Mouse (Mus musculus): ENCODE measurements around the gene S100a1. TPM values are rescaled to one million over a fixed set of nuclear protein-coding genes. Genes with fewer than 3 reads are reported as not detected.
A peak's percentile ranks its signal among the peaks of the same experiment; 100 is the strongest.

S100a1 gene
- polyA plus RNA-seq, 1 experiment from 2014 or later = 13.1 TPM

DNA sequence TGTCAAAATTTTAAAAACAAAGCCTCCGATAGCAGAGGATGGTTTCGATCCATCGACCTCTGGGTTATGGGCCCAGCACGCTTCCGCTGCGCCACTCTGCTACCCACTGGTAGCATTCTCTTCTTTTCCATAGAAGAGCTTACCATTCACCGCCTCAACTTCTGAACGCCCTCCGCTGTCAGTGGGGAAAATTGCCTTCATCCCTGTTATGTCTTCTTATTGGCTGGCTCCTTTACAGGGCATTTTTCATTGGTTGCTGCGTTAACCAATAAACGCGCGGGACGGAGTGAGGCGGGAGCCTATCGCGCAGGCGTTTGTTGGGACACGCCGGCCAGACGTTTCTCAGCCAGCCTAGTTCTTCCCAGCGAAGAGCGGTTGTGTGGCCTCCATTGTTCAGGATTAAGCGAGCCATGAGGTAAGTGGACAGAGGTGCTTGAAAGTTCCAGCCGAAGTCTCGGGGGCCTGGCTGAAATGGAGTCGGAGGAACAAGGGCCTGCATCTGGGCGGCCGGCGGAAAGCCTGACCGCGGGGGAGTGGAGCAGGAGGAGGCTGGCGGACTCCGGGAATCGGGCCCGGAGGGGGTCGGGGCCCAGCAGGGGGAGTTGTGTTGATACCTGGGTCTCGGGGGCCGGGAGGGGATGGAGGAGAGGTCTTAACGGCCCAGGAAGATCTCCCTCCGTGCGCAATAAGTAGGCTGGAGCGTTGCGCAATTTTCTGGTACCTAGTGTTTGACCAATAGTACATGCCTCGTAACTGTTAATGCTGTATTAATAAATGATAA, 38.2 kb downstream of the S100a1 start, which contains the start of gene Ilf2:
TSS of gene Ilf2 (plus strand) at position 296 of the 781 bp plus-strand sequence.
- H3K4me3 ChIP-seq (ENCODE audit: low read depth, low read length) = peak within 1 kb of the TSS; percentile 91
- no peaks in the 10 kb centered on the region for H3K9me3 ChIP-seq (replicated peaks; ENCODE audit: control insufficient read depth, low read length)
- H3K27me3 ChIP-seq (replicated peaks; ENCODE audit: control insufficient read depth, insufficient read depth, low read length) = no peaks in the 10 kb centered on the region
- H3K27ac ChIP-seq (ENCODE audit: low read depth, low read length) = peak within 1 kb of the TSS; percentile 96
- peaks cover 31% of the 10 kb centered on the region for H3K36me3 ChIP-seq (ENCODE audit: control insufficient read depth, insufficient read depth, low read length)
- peaks cover 5% of the 10 kb centered on the region for H3K4me1 ChIP-seq (ENCODE audit: control insufficient read depth, insufficient read depth, low read length)
- WGBS = under 1% methylated on average over 41 of the region's 45 CpGs
- peak within 1 kb of the TSS; percentile 95 for H3K9ac ChIP-seq (ENCODE audit: low read length)
- DNase-seq (ENCODE audit: low spot score) (peak; percentile 99), ATAC-seq (peak; percentile 99)
- H3K4me2 ChIP-seq (ENCODE audit: low read length) = peak within 1 kb of the TSS; percentile 77

DNA sequence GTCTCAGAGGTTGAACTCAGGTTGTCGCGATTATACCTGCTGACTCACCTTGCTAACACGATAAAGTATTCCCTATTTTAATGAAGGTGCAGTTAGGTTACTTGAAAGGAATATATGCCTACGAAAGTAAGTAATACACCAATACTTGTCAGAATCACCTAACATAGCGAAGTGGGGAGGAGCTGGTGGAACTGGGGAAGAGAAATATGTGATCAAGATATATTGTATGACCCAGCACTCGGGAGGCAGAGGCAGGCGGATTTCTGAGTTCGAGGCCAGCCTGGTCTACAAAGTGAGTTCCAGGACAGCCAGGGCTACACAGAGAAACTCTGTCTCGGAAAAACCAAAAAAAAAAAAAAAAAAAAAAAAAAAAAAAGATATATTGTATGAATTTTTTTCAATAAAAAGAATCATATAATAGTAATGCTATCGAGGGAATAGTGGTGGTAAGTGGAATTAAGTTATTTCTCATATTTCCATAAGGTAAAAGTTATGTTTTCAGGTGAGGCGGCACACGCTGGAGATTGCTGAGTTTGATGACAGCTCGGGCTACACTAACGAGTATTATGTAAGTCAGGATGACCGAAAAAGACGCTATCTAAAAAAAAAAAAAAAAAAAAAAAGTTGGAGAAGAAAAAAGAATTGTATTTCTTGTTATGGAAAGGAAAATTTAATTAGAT, 38.9 kb downstream of the S100a1 start:
- Histone ChIP-seq H3K27ac (ENCODE audit: low read depth, low read length) (no peak overlapping the region), H3K9ac (ENCODE audit: low read length) (no peak overlapping the region), H3K4me1 (ENCODE audit: control insufficient read depth, insufficient read depth, low read length) (peaks cover 5% of the 10 kb centered on the region), H3K27me3 (replicated peaks; ENCODE audit: control insufficient read depth, insufficient read depth, low read length) (no peaks in the 10 kb centered on the region), H3K4me2 (ENCODE audit: low read length) (peak overlapping the region; percentile 40; the same call in 1 of the 2 replicates), H3K9me3 (replicated peaks; ENCODE audit: control insufficient read depth, low read length) (no peaks in the 10 kb centered on the region), H3K36me3 (ENCODE audit: control insufficient read depth, insufficient read depth, low read length) (peaks cover 24% of the 10 kb centered on the region), H3K4me3 (ENCODE audit: low read depth, low read length) (peak overlapping the region; percentile 24)
- ATAC-seq (peak; percentile 27), DNase-seq (ENCODE audit: low spot score) (no peak)
- WGBS = 40% methylated on average over 15 of the region's 16 CpGs

- H3K9me3 ChIP-seq (replicated peaks; ENCODE audit: control insufficient read depth, low read length) = no peaks in the 10 kb centered on the region
- H3K4me3 ChIP-seq (ENCODE audit: low read depth, low read length) = no peak overlapping the region
- WGBS = 31% methylated on average over 3 of the region's 3 CpGs
- DNase-seq (ENCODE audit: low spot score) = peak; percentile 29
- H3K4me1 ChIP-seq (ENCODE audit: control insufficient read depth, insufficient read depth, low read length) = peaks cover 3% of the 10 kb centered on the region
- no peak overlapping the region for H3K4me2 ChIP-seq (ENCODE audit: low read length)
- H3K27me3 ChIP-seq (replicated peaks; ENCODE audit: control insufficient read depth, insufficient read depth, low read length) = no peaks in the 10 kb centered on the region
- H3K36me3 ChIP-seq (ENCODE audit: control insufficient read depth, insufficient read depth, low read length) = no peaks in the 10 kb centered on the region
- no peak overlapping the region for H3K9ac ChIP-seq (ENCODE audit: low read length)
- H3K27ac ChIP-seq (ENCODE audit: low read depth, low read length) = no peak overlapping the region
- ATAC-seq = no peak
Measured at GRCm38 (mm10) chr3:90472213-90472612, 42.0 kb downstream of the S100a1 start.

GRCm38 (mm10) chr3:90467618-90468300, 46.4 kb downstream of the S100a1 start:
- DNase-seq (ENCODE audit: low spot score) (no peak), ATAC-seq (no peak)
- Histone ChIP-seq H3K27me3 (replicated peaks; ENCODE audit: control insufficient read depth, insufficient read depth, low read length) (peaks cover 32% of the 10 kb centered on the region), H3K4me3 (ENCODE audit: low read depth, low read length) (no peak overlapping the region), H3K4me2 (ENCODE audit: low read length) (no peak overlapping the region), H3K9me3 (replicated peaks; ENCODE audit: control insufficient read depth, low read length) (no peaks in the 10 kb centered on the region), H3K36me3 (ENCODE audit: control insufficient read depth, insufficient read depth, low read length) (no peaks in the 10 kb centered on the region), H3K4me1 (ENCODE audit: control insufficient read depth, insufficient read depth, low read length) (peaks cover 6% of the 10 kb centered on the region; the same call in 1 of the 2 replicates), H3K9ac (ENCODE audit: low read length) (no peak overlapping the region), H3K27ac (ENCODE audit: low read depth, low read length) (no peak overlapping the region)
- 97% methylated on average over 10 of the region's 10 CpGs for WGBS

- H3K36me3 ChIP-seq (ENCODE audit: control insufficient read depth, insufficient read depth, low read length) = no peaks in the 10 kb centered on the region
- WGBS = under 1% methylated on average over 15 of the region's 15 CpGs
- peaks cover 37% of the 10 kb centered on the region for H3K27me3 ChIP-seq (replicated peaks; ENCODE audit: control insufficient read depth, insufficient read depth, low read length)
- DNase-seq (ENCODE audit: low spot score) (peak; percentile 81), ATAC-seq (peak; percentile 53; the same call in 1 of the 2 replicates)
- H3K4me1 ChIP-seq (ENCODE audit: control insufficient read depth, insufficient read depth, low read length) = peaks cover 6% of the 10 kb centered on the region; the same call in 1 of the 2 replicates
- no peaks in the 10 kb centered on the region for H3K9me3 ChIP-seq (replicated peaks; ENCODE audit: control insufficient read depth, low read length)
- H3K4me3 ChIP-seq (ENCODE audit: low read depth, low read length) = peak overlapping the region; percentile 52
- no peak overlapping the region for H3K27ac ChIP-seq (ENCODE audit: low read depth, low read length)
- peak overlapping the region; percentile 55; the same call in 1 of the 2 replicates for H3K9ac ChIP-seq (ENCODE audit: low read length)
- peak overlapping the region; percentile 57 for H3K4me2 ChIP-seq (ENCODE audit: low read length)
Measured at GRCm38 (mm10) chr3:90466311-90466766, 47.9 kb downstream of the S100a1 start.

GRCm38 (mm10) chr3:90465686-90466310, 48.4 kb downstream of the S100a1 start, which contains the start of gene Npr1:
Npr1 (minus strand) TSS chr3:90465866.
- peaks cover 37% of the 10 kb centered on the region for H3K27me3 ChIP-seq (replicated peaks; ENCODE audit: control insufficient read depth, insufficient read depth, low read length)
- DNase-seq (ENCODE audit: low spot score) (peak; percentile 21), ATAC-seq (peak; percentile 66)
- peaks cover 6% of the 10 kb centered on the region; the same call in 1 of the 2 replicates for H3K4me1 ChIP-seq (ENCODE audit: control insufficient read depth, insufficient read depth, low read length)
- no peaks in the 10 kb centered on the region for H3K9me3 ChIP-seq (replicated peaks; ENCODE audit: control insufficient read depth, low read length)
- no peaks in the 10 kb centered on the region for H3K36me3 ChIP-seq (ENCODE audit: control insufficient read depth, insufficient read depth, low read length)
- H3K4me2 ChIP-seq (ENCODE audit: low read length) = peak within 1 kb of the TSS; percentile 57
- 0% methylated on average over 25 of the region's 49 CpGs for WGBS
- peak within 1 kb of the TSS; percentile 52 for H3K4me3 ChIP-seq (ENCODE audit: low read depth, low read length)
- H3K27ac ChIP-seq (ENCODE audit: low read depth, low read length) = no peak within 1 kb of the TSS
- peak within 1 kb of the TSS; percentile 55 for H3K9ac ChIP-seq (ENCODE audit: low read length)

DNA sequence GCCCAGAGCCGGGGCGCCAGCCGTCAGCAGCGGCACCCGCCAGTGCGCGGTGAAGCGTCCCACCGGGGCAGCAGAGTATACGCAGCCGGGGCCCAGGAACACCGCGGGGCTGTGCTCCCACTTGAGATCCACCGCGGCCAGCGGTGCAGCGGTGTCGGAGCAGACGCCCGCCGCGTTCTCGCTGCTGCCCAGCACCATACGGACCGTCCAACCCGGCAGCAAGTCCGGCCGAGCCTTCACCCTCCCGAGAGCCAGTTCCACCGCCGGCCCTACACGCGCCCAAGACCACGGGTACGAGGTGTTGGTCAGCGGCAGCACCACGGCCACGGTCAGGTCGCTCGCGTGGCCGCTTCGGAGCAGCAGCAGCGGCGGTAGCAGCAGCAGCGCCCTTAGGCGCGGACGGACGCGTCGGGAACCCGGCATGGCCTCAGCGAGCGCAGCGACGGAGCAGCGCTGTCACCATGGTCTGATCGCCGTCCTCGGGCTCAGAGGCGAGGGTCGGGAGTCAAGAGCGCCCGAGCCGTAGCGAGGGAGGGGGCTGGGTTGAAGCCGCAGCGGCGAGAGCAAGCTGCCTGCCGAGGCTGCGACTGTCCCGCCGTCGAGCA, 49.0 kb downstream of the S100a1 start:
- H3K27ac ChIP-seq (ENCODE audit: low read depth, low read length) = no peak overlapping the region
- peak overlapping the region; percentile 57 for H3K4me2 ChIP-seq (ENCODE audit: low read length)
- WGBS = under 1% methylated on average over 70 of the region's 75 CpGs
- peaks cover 37% of the 10 kb centered on the region for H3K27me3 ChIP-seq (replicated peaks; ENCODE audit: control insufficient read depth, insufficient read depth, low read length)
- peak overlapping the region; percentile 55 for H3K9ac ChIP-seq (ENCODE audit: low read length)
- DNase-seq (ENCODE audit: low spot score) (peak; percentile 17), ATAC-seq (peak; percentile 52)
- H3K9me3 ChIP-seq (replicated peaks; ENCODE audit: control insufficient read depth, low read length) = no peaks in the 10 kb centered on the region
- H3K36me3 ChIP-seq (ENCODE audit: control insufficient read depth, insufficient read depth, low read length) = no peaks in the 10 kb centered on the region
- peaks cover 6% of the 10 kb centered on the region; the same call in 1 of the 2 replicates for H3K4me1 ChIP-seq (ENCODE audit: control insufficient read depth, insufficient read depth, low read length)
- H3K4me3 ChIP-seq (ENCODE audit: low read depth, low read length) = peak overlapping the region; percentile 52

All from forebrain, embryonic 14.5 days (tissue).